Mouse (Mus musculus) cerebellum, adult 2 months (tissue): Measurements from ENCODE around the gene Uspl1.

Experiments used
- CTCF ChIP-seq: fragments of 200-500 bp; IDR thresholded peaks from 2 replicates; pipeline ENCODE4 v1.5.1; 2011; ENCODE audit warnings: low read depth, mild to moderate bottlenecking, control low read depth, low read length, moderate library complexity, borderline replicate concordance; ENCODE audit not compliant: insufficient read depth
- POLR2A ChIP-seq: fragments of 200-500 bp; IDR thresholded peaks from 2 replicates; pipeline ENCODE4 v1.6.1; 2011; ENCODE audit warnings: low read length, control low read depth, borderline replicate concordance; ENCODE audit not compliant: insufficient read depth

DNA sequence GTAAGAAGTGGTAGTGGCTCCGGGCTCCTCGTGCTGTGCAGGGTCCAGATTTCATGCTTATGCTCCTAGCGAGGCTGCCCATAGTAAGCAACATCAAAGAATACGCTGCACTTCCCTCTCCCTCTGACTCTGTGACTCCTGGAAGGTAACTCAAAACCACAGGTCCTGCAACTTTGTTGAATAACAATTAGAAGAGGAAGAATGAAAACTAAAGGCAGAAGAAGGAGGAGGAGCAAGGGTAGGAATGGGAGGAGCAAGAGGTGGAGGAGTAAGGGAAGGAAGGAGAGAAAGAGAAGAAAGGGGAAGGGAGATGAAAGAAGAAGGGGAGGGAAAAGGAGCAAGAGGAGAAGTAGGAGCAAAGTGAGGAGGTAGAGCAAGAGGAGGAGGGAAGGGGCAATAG is 80.3 kb downstream of the Uspl1 start, which contains the start of gene Alox5ap:
- TF ChIP-seq POLR2A (no peak), CTCF (no peak)
